In genomic region chr11:19020951-19021710, GRCm38 (mm10) we compare ENCODE assay signal across 8 mouse cellular contexts. TPM values are rescaled to one million over a fixed set of nuclear protein-coding genes. Genes with fewer than 3 reads are reported as not detected.
DNase-seq lines count a peak whose midpoint lies in the region; ATAC-seq and TF ChIP-seq lines count a peak whose summit lies in the region.

No protein-coding gene starts in this region.

- ATAC-seq in hindbrain, embryonic 13.5 days (ENCODE audit: low FRiP score): peak; percentile 34
- no peak for ATAC-seq in liver, postnatal 0 days
- no peak for ATAC-seq in stomach, embryonic 14.5 days (ENCODE audit: insufficient number of reproducible peaks, insufficient read depth, low FRiP score, low read depth)

- TF ChIP-seq CTCF in MEL (IDR thresholded peaks at IDR 0.05 in 2 of 3, conservative IDR thresholded peaks at IDR 0.05 in 1 of 3; ENCODE audit: control insufficient read depth in 1 of 3, insufficient read depth in 1 of 3, low read depth in 2 of 3, low read length in 3 of 3, poor library complexity in 1 of 3, severe bottlenecking in 1 of 3): no peak
- no peak for TF ChIP-seq CTCF in liver, postnatal 0 days (IDR thresholded peaks at IDR 0.05; ENCODE audit: low read depth)

- DNase-seq in adrenal gland, adult (ENCODE audit: inconsistent age in 2 of 2, low spot score in 1 of 2): peak; percentile 64 to 86
- no peak for DNase-seq in adrenal gland, adult 8-10 months
- no peak for DNase-seq in MEL (ENCODE audit: low read depth, low spot score)
- DNase-seq in embryonic facial prominence, embryonic 10.5 days (ENCODE audit: low spot score): peak; percentile 65
- DNase-seq in liver, postnatal 0 days: no peak
- no peak for DNase-seq in left cerebral cortex, adult 11 months (ENCODE audit: low spot score)

- no peak overlapping the region for H3K27ac ChIP-seq in MEL (ENCODE audit: control insufficient read depth, low read depth, low read length)
- peak overlapping the region; percentile 99 for H3K27ac ChIP-seq in embryonic facial prominence, embryonic 10.5 days (replicated peaks)
- peak overlapping the region; percentile 100 for H3K27ac ChIP-seq in hindbrain, embryonic 13.5 days
- no peak overlapping the region for H3K27ac ChIP-seq in liver, postnatal 0 days (ENCODE audit: low read depth)
- peak overlapping the region; percentile 100 for H3K27ac ChIP-seq in stomach, embryonic 14.5 days (ENCODE audit: low read length)

- 1% methylated on average over 28 of the region's 28 CpGs for WGBS in embryonic facial prominence, embryonic 10.5 days
- under 1% methylated on average over 28 of the region's 28 CpGs for WGBS in hindbrain, embryonic 13.5 days
- 8% methylated on average over 28 of the region's 28 CpGs for WGBS in liver, postnatal 0 days (ENCODE audit: insufficient replicate concordance)
- 3% methylated on average over 28 of the region's 28 CpGs for WGBS in stomach, embryonic 14.5 days

- no peak for TF ChIP-seq POLR2A in MEL (IDR thresholded peaks at IDR 0.05; ENCODE audit: control insufficient read depth in 1 of 2, insufficient read depth in 1 of 2, low read depth in 1 of 2, low read length in 2 of 2, poor library complexity in 1 of 2)

- H3K4me3 ChIP-seq in MEL (ENCODE audit: control insufficient read depth in 1 of 2, insufficient read depth in 1 of 2, low read depth in 2 of 2, low read length in 2 of 2): peak overlapping the region; percentile 52 to 83; a peak in 3 of 4 replicates
- peak overlapping the region; percentile 78 for H3K4me3 ChIP-seq in embryonic facial prominence, embryonic 10.5 days
- H3K4me3 ChIP-seq in hindbrain, embryonic 13.5 days: peak overlapping the region; percentile 85
- H3K4me3 ChIP-seq in liver, postnatal 0 days (ENCODE audit: low read depth, low read length): peak overlapping the region; percentile 69
- peak overlapping the region; percentile 46 for H3K4me3 ChIP-seq in stomach, embryonic 14.5 days (ENCODE audit: low read depth, low read length)

- H3K36me3 ChIP-seq in MEL (ENCODE audit: control insufficient read depth in 1 of 2, insufficient read depth in 2 of 2, low read length in 2 of 2): peaks cover 0 to 13% of the 10 kb centered on the region in 2 experiments; a peak in 2 of 4 replicates
- no peaks in the 10 kb centered on the region for H3K36me3 ChIP-seq in embryonic facial prominence, embryonic 10.5 days (replicated peaks)
- H3K36me3 ChIP-seq in hindbrain, embryonic 13.5 days: 0 out of 2 replicates have a peak, but pooled peaks cover under 1% of the 10 kb centered on the region
- no peaks in the 10 kb centered on the region for H3K36me3 ChIP-seq in liver, postnatal 0 days (replicated peaks; ENCODE audit: insufficient read depth, low read length)
- no peaks in the 10 kb centered on the region for H3K36me3 ChIP-seq in stomach, embryonic 14.5 days (ENCODE audit: control insufficient read depth, insufficient read depth, low read length)

- peaks cover 16% of the 10 kb centered on the region for H3K79me2 ChIP-seq in MEL (ENCODE audit: control insufficient read depth, insufficient read depth, low read length, poor library complexity)

- H3K9me3 ChIP-seq in MEL (replicated peaks; ENCODE audit: insufficient read depth, low read length): no peaks in the 10 kb centered on the region
- H3K9me3 ChIP-seq in embryonic facial prominence, embryonic 10.5 days: no peaks in the 10 kb centered on the region
- no peaks in the 10 kb centered on the region for H3K9me3 ChIP-seq in hindbrain, embryonic 13.5 days
- no peaks in the 10 kb centered on the region for H3K9me3 ChIP-seq in liver, postnatal 0 days (ENCODE audit: low read length)
- H3K9me3 ChIP-seq in stomach, embryonic 14.5 days (ENCODE audit: control insufficient read depth, low read depth, low read length): no peaks in the 10 kb centered on the region

- TF ChIP-seq EP300 in MEL (IDR thresholded peaks at IDR 0.05; ENCODE audit: low read depth in 1 of 2, low read length in 2 of 2): no peak
- TF ChIP-seq EP300 in liver, postnatal 0 days (IDR thresholded peaks at IDR 0.05; ENCODE audit: low read depth): no peak

- peak overlapping the region; percentile 89 for H3K4me2 ChIP-seq in hindbrain, embryonic 13.5 days
- peak overlapping the region; percentile 93 for H3K4me2 ChIP-seq in liver, postnatal 0 days (ENCODE audit: low read depth, low read length)
- peak overlapping the region; percentile 58 for H3K4me2 ChIP-seq in stomach, embryonic 14.5 days (replicated peaks; ENCODE audit: low read depth, low read length)

- H3K4me1 ChIP-seq in MEL (ENCODE audit: control insufficient read depth in 1 of 2, insufficient read depth in 2 of 2, low read length in 2 of 2): no peaks in the 10 kb centered on the region; a peak in 3 of 4 replicates
- H3K4me1 ChIP-seq in embryonic facial prominence, embryonic 10.5 days: peaks cover 37% of the 10 kb centered on the region
- peaks cover 34% of the 10 kb centered on the region for H3K4me1 ChIP-seq in hindbrain, embryonic 13.5 days (replicated peaks)
- peaks cover 8% of the 10 kb centered on the region; the same call in 1 of the 2 replicates for H3K4me1 ChIP-seq in liver, postnatal 0 days (ENCODE audit: insufficient read depth)
- H3K4me1 ChIP-seq in stomach, embryonic 14.5 days (ENCODE audit: control insufficient read depth, insufficient read depth, low read length): peaks cover 18% of the 10 kb centered on the region

- no peaks in the 10 kb centered on the region for H3K27me3 ChIP-seq in MEL (ENCODE audit: control insufficient read depth in 1 of 2, insufficient read depth in 2 of 2, low read length in 2 of 2)
- peaks cover 49% of the 10 kb centered on the region for H3K27me3 ChIP-seq in embryonic facial prominence, embryonic 10.5 days (replicated peaks; ENCODE audit: low read depth, poor library complexity, severe bottlenecking)
- H3K27me3 ChIP-seq in hindbrain, embryonic 13.5 days: no peaks in the 10 kb centered on the region
- peaks cover 10% of the 10 kb centered on the region; the same call in 1 of the 2 replicates for H3K27me3 ChIP-seq in liver, postnatal 0 days (ENCODE audit: insufficient read depth, low read length)
- no peaks in the 10 kb centered on the region for H3K27me3 ChIP-seq in stomach, embryonic 14.5 days (ENCODE audit: control insufficient read depth, insufficient read depth, low read length)

- peak overlapping the region; percentile 42; the same call in 1 of the 2 replicates for H3K9ac ChIP-seq in MEL (ENCODE audit: control insufficient read depth, low read depth, low read length, poor library complexity, severe bottlenecking)
- peak overlapping the region; percentile 100 for H3K9ac ChIP-seq in hindbrain, embryonic 13.5 days
- H3K9ac ChIP-seq in liver, postnatal 0 days (replicated peaks): no peak overlapping the region
- H3K9ac ChIP-seq in stomach, embryonic 14.5 days (replicated peaks; ENCODE audit: low read depth, low read length): peak overlapping the region; percentile 100

- TF ChIP-seq RAD21 in MEL (IDR thresholded peaks at IDR 0.05; ENCODE audit: low read depth, low read length): no peak

TF ChIP-seq in MEL, 35 proteins besides CTCF, POLR2A, EP300 and RAD21:
- TF ChIP-seq SMC3 (IDR thresholded peaks at IDR 0.05; ENCODE audit: low read depth, low read length): no peak
- no peak for TF ChIP-seq MAFK (IDR thresholded peaks at IDR 0.05; ENCODE audit: borderline replicate concordance, low read depth, low read length)
- no peak for TF ChIP-seq HCFC1 (IDR thresholded peaks at IDR 0.05; ENCODE audit: low read depth, low read length)
- no peak for TF ChIP-seq ZMIZ1 (IDR thresholded peaks at IDR 0.05; ENCODE audit: low read depth, low read length)
- no peak for TF ChIP-seq ETS1 (IDR thresholded peaks at IDR 0.05; ENCODE audit: low read depth, low read length)
- no peak for TF ChIP-seq CHD1 (IDR thresholded peaks at IDR 0.05; ENCODE audit: low read depth, low read length)
- TF ChIP-seq JUND (IDR thresholded peaks at IDR 0.05; ENCODE audit: low read depth, low read length): no peak
- TF ChIP-seq ZKSCAN1 (IDR thresholded peaks at IDR 0.05; ENCODE audit: low read depth, low read length): no peak
- TF ChIP-seq TAL1 (IDR thresholded peaks at IDR 0.05; ENCODE audit: low read length): no peak
- TF ChIP-seq UBTF (IDR thresholded peaks at IDR 0.05; ENCODE audit: borderline replicate concordance, insufficient read depth, low read depth, low read length): no peak
- TF ChIP-seq BHLHE40 (IDR thresholded peaks at IDR 0.05; ENCODE audit: borderline replicate concordance, low read depth, low read length): no peak
- TF ChIP-seq SIN3A (IDR thresholded peaks at IDR 0.05; ENCODE audit: low read length): no peak
- TF ChIP-seq USF2 (IDR thresholded peaks at IDR 0.05; ENCODE audit: borderline replicate concordance in 1 of 2, insufficient read depth in 1 of 2, low read depth in 1 of 2, low read length in 2 of 2): no peak
- TF ChIP-seq NRF1 (IDR thresholded peaks at IDR 0.05; ENCODE audit: insufficient read depth, low read depth, low read length, poor library complexity, severe bottlenecking): no peak
- TF ChIP-seq GATA1 (IDR thresholded peaks at IDR 0.05; ENCODE audit: low read depth, low read length): no peak
- no peak for TF ChIP-seq RCOR1 (IDR thresholded peaks at IDR 0.05; ENCODE audit: low read depth, low read length)
- no peak for TF ChIP-seq NELFE (IDR thresholded peaks at IDR 0.05; ENCODE audit: low read depth, low read length)
TF ChIP-seq in MEL: peak in this region for 0.

RNA-seq across cellular contexts. Expression of gene Meis1, which starts 2.3 kb away (rescaled TPM):
- 10 to 100 TPM; 47.3 to 67.8 (median 55.1) TPM for total RNA-seq in adrenal gland, adult 8-10 months (2022)
- total RNA-seq in MEL (2012; rRNA removed): 15.3 and 16.5 TPM in 2 replicates
- polyA plus RNA-seq in MEL (2012; ENCODE audit: insufficient read depth in 1 of 2, insufficient read length in 2 of 2, low read depth in 1 of 2, low replicate concordance in 2 of 2, missing spikeins in 1 of 2): 1 to 10 TPM in 1 of 2 experiments, not detected in 1; 8.2 TPM
- polyA plus RNA-seq in embryonic facial prominence, embryonic 10.5 days (2016; fragmentation: Nextera tagmentation; extraction: Ambion mirVana): 73.3 and 89.6 TPM in 2 replicates
- polyA plus RNA-seq in hindbrain, embryonic 13.5 days (2015; fragmentation: Nextera tagmentation; extraction: Ambion mirVana): 211 and 212 TPM in 2 replicates
- polyA plus RNA-seq in liver, postnatal 0 days (2015; fragmentation: Nextera tagmentation; extraction: Ambion mirVana): 6.7 TPM in 2 replicates
- polyA plus RNA-seq in stomach, embryonic 14.5 days (2014; fragmentation: Nextera tagmentation; extraction: Ambion mirVana): 151 and 155 TPM in 2 replicates

Comparison
In these comparisons a context has a peak if more than half of its experiments do, and no peak if none do; other contexts are left out.
1. DNase-seq: peak in adrenal gland, adult (2 of 2) and embryonic facial prominence, embryonic 10.5 days (single experiment); none in adrenal gland, adult 8-10 months (single experiment), MEL (single experiment), liver, postnatal 0 days (single experiment) and left cerebral cortex, adult 11 months (single experiment).
2. H3K27ac ChIP-seq: peak in embryonic facial prominence, embryonic 10.5 days (single experiment), hindbrain, embryonic 13.5 days (single experiment) and stomach, embryonic 14.5 days (single experiment); none in MEL (single experiment) and liver, postnatal 0 days (single experiment).
3. Peak in every context shown above with its lines, with median percentiles within 50 percentile points of each other: H3K4me3 ChIP-seq and H3K4me2 ChIP-seq.